In genomic region chr8:91713677-91714312, GRCm38 (mm10) we compare ENCODE assay signal across 7 mouse cellular contexts.
A peak's percentile ranks its signal among the peaks of the same experiment; 100 is the strongest.
DNase-seq lines count a peak whose midpoint lies in the region; ATAC-seq and TF ChIP-seq lines count a peak whose summit lies in the region.

No protein-coding gene starts in this region.

- no peak for ATAC-seq in embryonic facial prominence, embryonic 12.5 days (ENCODE audit: insufficient number of reproducible peaks, insufficient read depth, low FRiP score, low TSS enrichment)
- no peak for ATAC-seq in forebrain, postnatal 0 days
- no peak for ATAC-seq in midbrain, embryonic 13.5 days
- ATAC-seq in frontal cortex, adult (ENCODE audit: low TSS enrichment) = no peak

- DNase-seq in forebrain, postnatal 0 days = no peak
- DNase-seq in kidney, postnatal 14 days = peak; percentile 34
- no peak for DNase-seq in B cell, adult 2 months
- DNase-seq in c-Kit-positive CD71-positive TER-119-positive erythroid progenitor cells, embryonic 14.5 days (ENCODE audit: low spot score) = no peak

- H3K36me3 ChIP-seq in embryonic facial prominence, embryonic 12.5 days = no peaks in the 10 kb centered on the region
- no peaks in the 10 kb centered on the region for H3K36me3 ChIP-seq in forebrain, postnatal 0 days (ENCODE audit: insufficient read depth)
- H3K36me3 ChIP-seq in midbrain, embryonic 13.5 days = no peaks in the 10 kb centered on the region

- H3K27ac ChIP-seq in embryonic facial prominence, embryonic 12.5 days = peak overlapping the region; percentile 75
- no peak overlapping the region for H3K27ac ChIP-seq in forebrain, postnatal 0 days (ENCODE audit: low read depth, low read length)
- H3K27ac ChIP-seq in midbrain, embryonic 13.5 days = peak overlapping the region; percentile 64

- no peak overlapping the region; the same call in 1 of the 2 replicates for H3K9ac ChIP-seq in embryonic facial prominence, embryonic 12.5 days
- H3K9ac ChIP-seq in forebrain, postnatal 0 days = no peak overlapping the region
- peak overlapping the region; percentile 51 for H3K9ac ChIP-seq in midbrain, embryonic 13.5 days (replicated peaks)

- peak overlapping the region; percentile 25; the same call in 1 of the 2 replicates for H3K4me3 ChIP-seq in embryonic facial prominence, embryonic 12.5 days
- peak overlapping the region; percentile 30 for H3K4me3 ChIP-seq in forebrain, postnatal 0 days (ENCODE audit: low read depth, low read length)
- H3K4me3 ChIP-seq in midbrain, embryonic 13.5 days (replicated peaks) = peak overlapping the region; percentile 32

- H3K27me3 ChIP-seq in embryonic facial prominence, embryonic 12.5 days = 0 out of 2 replicates have a peak, but pooled peaks cover 6% of the 10 kb centered on the region
- peaks cover 17% of the 10 kb centered on the region; the same call in 1 of the 2 replicates for H3K27me3 ChIP-seq in forebrain, postnatal 0 days (ENCODE audit: insufficient read depth, low read length)
- H3K27me3 ChIP-seq in midbrain, embryonic 13.5 days = peaks cover 19% of the 10 kb centered on the region

- WGBS in embryonic facial prominence, embryonic 12.5 days = 5% methylated on average over 12 of the region's 12 CpGs
- WGBS in forebrain, postnatal 0 days = 14% methylated on average over 12 of the region's 12 CpGs
- WGBS in midbrain, embryonic 13.5 days = 9% methylated on average over 12 of the region's 12 CpGs

- H3K9me3 ChIP-seq in embryonic facial prominence, embryonic 12.5 days = no peaks in the 10 kb centered on the region
- no peaks in the 10 kb centered on the region for H3K9me3 ChIP-seq in forebrain, postnatal 0 days (ENCODE audit: low read length)
- H3K9me3 ChIP-seq in midbrain, embryonic 13.5 days = no peaks in the 10 kb centered on the region

- no peak for TF ChIP-seq CTCF in forebrain, postnatal 0 days (IDR thresholded peaks at IDR 0.05; ENCODE audit: low read depth)

- peak overlapping the region; percentile 49 for H3K4me2 ChIP-seq in embryonic facial prominence, embryonic 12.5 days (replicated peaks)
- H3K4me2 ChIP-seq in forebrain, postnatal 0 days (ENCODE audit: low read depth) = peak overlapping the region; percentile 56
- H3K4me2 ChIP-seq in midbrain, embryonic 13.5 days (replicated peaks) = peak overlapping the region; percentile 59

- H3K4me1 ChIP-seq in embryonic facial prominence, embryonic 12.5 days = peaks cover 47% of the 10 kb centered on the region
- H3K4me1 ChIP-seq in forebrain, postnatal 0 days (ENCODE audit: insufficient read depth) = 0 out of 2 replicates have a peak, but pooled peaks cover 3% of the 10 kb centered on the region
- peaks cover 69% of the 10 kb centered on the region for H3K4me1 ChIP-seq in midbrain, embryonic 13.5 days (replicated peaks)
